23 mouse cellular contexts compared by ENCODE assay signal in genomic region chr1:84432311-84432710, GRCm38 (mm10).
DNase-seq lines count a peak whose midpoint lies in the region; TF ChIP-seq lines count a peak whose summit lies in the region.
"Had no signal": no experiment of that assay in that cellular context is flagged by ENCODE, and none has a peak within 500 bp of the region (broad histone marks: within the 10 kb centered on the region; RNA-seq: fewer than 3 reads in every experiment).

No protein-coding gene starts in this region.

- no peak overlapping the region for H3K27ac ChIP-seq in gastrocnemius, adult 2 months
- H3K27ac ChIP-seq: embryonic facial prominence, embryonic 13.5 days; embryonic facial prominence, embryonic 15.5 days; forebrain, embryonic 10.5 days; forebrain, embryonic 12.5 days had no signal

- TF ChIP-seq CTCF in gastrocnemius, adult 2 months (IDR thresholded peaks at IDR 0.05) = no peak

- intact Hi-C loops in gastrocnemius, adult 2 months (cut with DNase I) = loop anchor here (5.0 kb wide), 1 partner anchor 150 kb away; no protein-coding TSS in a partner anchor
- intact Hi-C loops in gastrocnemius, postnatal 36 days (cut with DNase I) = loop anchor here (5.0 kb wide), 1 partner anchor 150 kb away; no protein-coding TSS in a partner anchor
- intact Hi-C loops in heart, postnatal 14 days (cut with DNase I) = loop anchor here (5.0 kb wide), 1 partner anchor 150 kb away; no protein-coding TSS in a partner anchor

- no peak overlapping the region for H3K4me3 ChIP-seq in gastrocnemius, adult 2 months
- H3K4me3 ChIP-seq: embryonic facial prominence, embryonic 13.5 days; embryonic facial prominence, embryonic 15.5 days; erythroblast, embryonic 14.5 days; forebrain, embryonic 10.5 days; forebrain, embryonic 12.5 days had no signal

- peak; percentile 47 for DNase-seq in gastrocnemius, adult 2 months
- no peak for DNase-seq in gastrocnemius, postnatal 36 days
- DNase-seq in heart, adult 11 months = peak; percentile 96
- no peak for DNase-seq in heart, adult 8-10 months (ENCODE audit: low spot score)
- DNase-seq in heart, adult 9 months (ENCODE audit: low spot score in 2 of 2) = peak; percentile 49 to 52
- no peak for DNase-seq in heart, postnatal 14 days
- peak; percentile 59 for DNase-seq in skeletal muscle tissue, adult 2 months (ENCODE audit: low read depth, low spot score)
- DNase-seq in kidney, adult 11 months = no peak
- DNase-seq: adrenal gland, adult 2 months; adrenal gland, postnatal 10 days; adrenal gland, postnatal 25 days; cerebellum, adult 11 months; cerebellum, adult 18-20 months; cerebellum, adult 8-10 months; cerebellum, adult 9-11 months; cerebellum, postnatal 14 days; cerebellum, postnatal 36 days; embryo, embryonic 11 days had no signal

Comparison
In these comparisons a context has a peak if more than half of its experiments do, and no peak if none do; other contexts are left out.
1. DNase-seq: peak in gastrocnemius, adult 2 months (single experiment), heart, adult 11 months (single experiment), heart, adult 9 months (2 of 2) and skeletal muscle tissue, adult 2 months (single experiment); none in gastrocnemius, postnatal 36 days (0 of 2), heart, adult 8-10 months (single experiment), heart, postnatal 14 days (0 of 2) and kidney, adult 11 months (single experiment).